Mouse (Mus musculus) liver (tissue): ENCODE results near the gene Fam168a.

Source experiments
- DNase-seq: peaks from one replicate; pipeline ENCODE4 v3.0.0-alpha.2; 2020; ENCODE audit warnings: mixed read lengths

The Fam168a gene

DNA sequence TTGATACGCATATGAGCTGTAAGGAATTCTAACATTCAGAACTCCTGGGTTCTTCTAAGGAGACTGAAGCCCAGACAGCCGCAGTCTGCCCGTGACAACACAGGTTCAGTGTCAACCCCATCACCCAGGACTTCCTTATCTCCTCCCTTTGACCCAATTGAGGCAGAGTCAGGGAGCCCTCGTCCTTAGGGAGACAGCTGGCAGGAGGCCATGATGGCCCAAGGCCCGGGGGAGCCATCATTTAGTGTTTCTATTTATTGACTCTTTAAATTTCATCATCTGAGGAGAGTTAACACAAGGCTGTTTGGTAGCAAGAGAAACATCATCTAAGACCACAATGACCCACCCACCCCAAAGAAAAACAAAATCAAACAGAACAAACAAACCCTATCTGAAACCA is 165.5 kb downstream of the Fam168a start:
- no peak for DNase-seq

DNA sequence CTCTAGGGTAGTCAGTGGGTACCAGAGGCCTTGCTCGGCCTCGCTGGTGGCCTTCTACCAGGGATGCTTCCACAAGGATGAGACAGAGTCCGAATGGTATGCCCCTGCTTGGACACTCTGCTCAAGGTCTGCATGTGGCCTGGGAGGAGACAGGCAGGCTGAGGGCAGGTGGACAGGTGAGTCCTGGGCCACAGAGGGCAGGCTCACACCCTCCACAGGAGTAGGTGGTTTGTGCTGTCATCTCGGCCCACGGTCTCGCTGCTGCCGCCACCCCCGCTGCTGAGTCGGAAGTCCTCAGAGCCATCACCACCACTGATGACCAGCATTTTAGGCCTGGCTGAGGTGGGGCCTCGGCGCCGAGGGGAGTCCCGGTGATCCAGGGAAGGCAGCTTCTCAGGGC is 166.8 kb downstream of the Fam168a start:
- no peak for DNase-seq

DNA sequence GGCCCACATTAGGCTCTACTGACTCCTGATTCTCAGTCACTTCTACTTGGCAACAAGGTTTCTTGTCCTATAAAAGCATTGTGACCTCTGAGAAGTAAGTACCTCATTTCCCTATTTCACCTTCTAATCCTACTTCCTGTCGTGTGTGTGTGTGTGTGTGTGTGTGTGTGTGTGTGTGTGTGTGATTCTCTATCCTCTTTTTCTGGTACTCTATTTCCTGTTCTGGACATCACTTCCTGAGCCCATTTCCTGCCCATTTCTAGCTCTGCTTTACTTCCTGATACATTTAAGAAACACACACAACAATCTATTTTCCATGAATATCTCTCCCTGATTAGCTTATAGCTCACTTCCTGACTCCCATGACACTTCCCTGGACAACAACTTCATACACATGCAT is 169.4 kb downstream of the Fam168a start:
- DNase-seq, result no peak

DNA sequence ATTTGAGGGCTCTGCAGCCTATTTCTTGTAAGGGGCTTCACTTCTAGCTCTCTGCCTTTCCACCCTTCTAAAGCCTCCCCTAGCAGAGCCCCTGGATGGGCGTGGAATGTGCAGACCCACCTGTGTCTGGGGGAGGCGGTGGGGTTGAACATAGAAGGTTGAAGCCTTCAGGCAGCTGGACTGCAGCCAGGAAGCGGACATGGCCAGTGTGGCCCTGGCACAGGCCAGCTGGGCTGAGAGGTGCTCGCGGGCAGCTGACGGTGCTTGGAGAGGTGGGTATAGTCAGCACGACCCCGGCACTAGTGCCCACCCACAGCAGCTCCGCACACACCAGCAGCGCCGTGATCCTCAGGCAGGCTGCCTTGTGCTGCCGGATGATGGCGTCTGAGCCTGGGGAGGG is 169.9 kb downstream of the Fam168a start:
- no peak for DNase-seq

GRCm38 (mm10) chr7:100876771-100877170 is 170.3 kb downstream of the Fam168a start:
- DNase-seq, result no peak

GRCm38 (mm10) chr7:100879595-100879994 is 173.2 kb downstream of the Fam168a start:
- peak; percentile 85 for DNase-seq

- DNase-seq, result no peak
Measured at GRCm38 (mm10) chr7:100881531-100881930, 175.1 kb downstream of the Fam168a start.

- no peak for DNase-seq
Measured at GRCm38 (mm10) chr7:100881950-100882349, 175.5 kb downstream of the Fam168a start.

DNA sequence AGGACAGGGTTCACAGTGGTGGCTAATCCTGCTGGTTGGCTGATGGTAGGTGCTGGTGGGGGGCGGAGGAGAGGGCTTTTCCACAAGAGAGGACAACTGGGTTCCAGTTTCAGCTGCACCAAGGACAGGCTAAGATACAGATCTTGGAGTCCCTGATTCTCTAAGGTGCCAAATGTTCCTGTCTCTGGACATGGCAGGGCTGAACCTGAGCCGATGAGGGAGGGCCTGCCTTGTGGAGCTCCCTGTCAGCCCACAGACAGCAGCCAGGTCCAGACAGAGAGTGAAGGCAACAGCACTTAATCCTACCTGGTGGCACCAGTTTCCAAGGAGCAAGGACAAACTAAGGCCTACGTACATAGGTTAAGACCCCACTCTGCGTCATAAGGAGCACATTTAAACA is 178.0 kb downstream of the Fam168a start:
- no peak for DNase-seq

GRCm38 (mm10) chr7:100886535-100886934 is 180.1 kb downstream of the Fam168a start:
- DNase-seq, result peak; percentile 64
